Mouse (Mus musculus) urinary bladder, postnatal 36 days (tissue): ENCODE measurements at regions not wholly inside any gene's neighbourhood (a gene's known extent, or its start where the extent isn't known, plus 50 kb on each side); places are given as distances from the start of the nearest gene placed in this dataset.

Source experiments
- DNase-seq, 2 experiments: peaks; one replicate each; pipeline ENCODE4 v3.0.0; 2022; ENCODE audit warnings: low spot score in 2 of 2, mixed read lengths in 1 of 2

DNA sequence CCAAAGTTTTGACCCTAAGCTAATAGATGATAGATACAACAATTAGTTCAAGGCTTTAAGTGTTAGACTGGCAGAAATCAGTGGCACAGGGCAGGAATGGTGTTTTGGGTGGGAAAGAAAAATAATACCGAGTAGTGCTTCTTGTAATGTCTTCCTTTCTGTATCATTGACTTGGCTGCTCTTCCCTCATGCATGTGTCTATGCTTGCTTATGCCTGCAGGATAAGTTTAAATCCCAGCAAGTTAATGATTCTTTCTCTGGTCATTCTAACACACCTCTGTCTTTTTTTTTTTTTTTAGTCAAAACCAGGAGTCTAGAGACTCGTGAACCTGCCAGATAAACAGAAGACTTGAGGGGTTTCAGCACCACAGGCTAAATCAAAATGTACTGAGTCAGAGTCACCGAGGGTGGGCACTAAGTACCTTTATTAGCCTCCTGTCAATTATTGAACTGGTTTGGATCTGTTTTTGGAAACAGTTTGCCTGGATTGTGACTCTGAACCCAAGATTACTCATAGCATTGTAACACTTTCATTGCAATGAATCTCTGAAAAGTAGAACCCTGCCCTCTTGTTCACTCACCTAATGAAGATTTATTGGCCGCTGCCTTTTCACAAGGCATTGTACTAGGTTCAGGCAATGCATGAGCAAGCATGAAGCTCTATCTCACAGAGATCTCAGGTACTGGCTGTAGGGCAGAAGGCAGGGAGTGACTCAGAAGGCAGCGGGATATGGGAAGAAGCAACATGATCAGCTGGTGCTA, 374.8 kb upstream of the A1bg start:
- DNase-seq = no peak

DNA sequence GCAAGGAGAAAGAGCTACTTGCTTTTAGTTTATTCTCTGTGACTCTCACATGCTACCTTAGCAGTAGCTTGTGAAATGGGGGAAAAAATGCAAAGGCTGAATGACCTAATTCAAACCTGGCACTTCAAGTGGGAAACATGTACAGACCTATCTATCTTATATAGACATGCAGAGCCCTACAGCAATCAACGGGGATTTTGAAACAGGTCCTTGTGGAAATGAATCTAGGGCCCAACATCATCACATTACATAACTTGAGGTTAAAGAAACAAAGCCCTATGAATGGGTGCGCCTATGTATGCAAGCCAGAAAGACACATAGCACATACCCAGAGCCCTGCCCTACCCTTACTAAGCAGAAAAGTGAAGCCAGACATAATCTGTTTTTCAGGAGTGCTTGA, 371.8 kb upstream of the A1bg start:
- no peak for DNase-seq

- DNase-seq = no peak
Observed at GRCm38 (mm10) chr15:61294131-61294530, 371.3 kb upstream of the A1bg start.

DNA sequence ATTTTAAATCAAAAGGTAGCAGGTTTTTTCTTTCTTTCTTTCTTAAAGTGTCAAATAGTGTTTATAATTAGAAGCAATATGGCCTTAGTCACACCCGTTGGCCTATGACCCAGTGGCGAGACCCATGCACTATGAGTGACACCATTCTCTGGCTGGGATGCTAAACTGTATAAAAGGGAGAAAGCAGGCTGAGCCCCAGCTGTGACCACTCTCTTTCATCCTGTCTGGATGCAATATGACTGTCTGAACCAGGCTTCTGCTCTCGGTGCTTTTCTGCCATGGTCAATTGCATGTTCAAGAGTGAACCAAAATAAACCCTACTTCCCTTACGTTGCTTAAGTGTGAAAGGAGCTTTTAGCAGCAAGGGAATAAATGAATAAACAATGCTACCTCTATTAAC, 346.0 kb upstream of the A1bg start:
- no peak for DNase-seq

DNA sequence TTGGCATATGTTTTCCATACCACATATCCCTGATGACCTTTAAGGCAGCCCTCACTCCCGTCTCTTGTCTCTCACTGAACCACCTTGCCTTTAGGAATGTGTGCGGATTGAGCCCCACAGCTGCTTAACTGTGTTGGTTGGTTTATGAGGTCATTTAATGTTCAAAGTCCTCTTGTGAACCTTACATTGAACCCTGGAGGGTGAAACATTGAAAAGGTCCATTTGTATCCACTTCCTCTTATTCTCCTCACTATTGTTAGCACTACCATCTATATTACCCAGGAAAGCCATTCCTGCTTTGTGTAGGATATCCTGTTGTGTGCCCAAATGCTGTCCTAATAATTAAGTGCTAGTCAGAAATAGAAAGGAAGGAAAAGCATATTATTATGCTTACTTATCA, 336.2 kb upstream of the A1bg start:
- no peak for DNase-seq

DNA sequence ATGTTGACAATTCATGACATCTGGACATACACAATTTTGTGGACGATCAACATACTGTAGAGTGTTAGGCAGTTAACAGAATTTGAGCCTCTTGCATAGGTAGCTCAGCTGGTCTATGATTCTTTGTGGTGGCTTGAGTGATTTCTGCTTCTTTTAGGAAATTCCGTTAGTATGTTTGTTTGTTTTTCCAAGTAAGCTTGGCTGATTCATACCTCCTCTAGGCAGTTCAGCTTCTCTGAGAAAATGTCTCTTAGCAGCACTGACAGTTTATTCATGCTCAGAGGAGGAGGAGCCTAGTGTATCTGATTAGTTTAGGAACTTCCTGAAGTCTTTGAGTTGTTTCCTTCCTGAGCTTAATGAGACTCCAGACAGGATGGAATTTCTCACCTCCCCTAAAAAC, 321.7 kb upstream of the A1bg start:
- no peak for DNase-seq

- DNase-seq = no peak
Observed at GRCm38 (mm10) chr15:61242161-61242681, 319.4 kb upstream of the A1bg start.

- no peak for DNase-seq
Observed at GRCm38 (mm10) chr15:61241741-61242140, 318.9 kb upstream of the A1bg start.

DNA sequence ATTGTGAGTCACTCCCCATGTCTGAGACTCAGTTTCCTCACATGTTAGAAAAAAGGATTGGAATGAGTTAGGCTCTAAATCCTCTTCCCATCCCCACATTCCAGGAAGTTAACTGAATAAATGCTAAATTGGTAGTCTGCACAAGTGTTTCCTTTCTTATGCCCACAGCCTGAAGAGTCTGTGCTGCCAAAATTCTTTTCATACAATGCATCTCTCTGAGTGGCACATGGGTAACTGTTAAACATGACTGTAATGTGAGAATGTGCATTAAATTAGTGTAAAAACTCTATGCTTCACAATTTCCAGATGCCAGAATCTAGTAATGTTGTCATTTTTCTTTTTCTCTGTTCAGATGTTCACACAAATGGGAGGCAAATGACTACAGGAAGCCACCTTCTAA, 317.5 kb upstream of the A1bg start:
- DNase-seq = no peak

- no peak for DNase-seq
Observed at GRCm38 (mm10) chr15:61239414-61239813, 316.6 kb upstream of the A1bg start.

DNA sequence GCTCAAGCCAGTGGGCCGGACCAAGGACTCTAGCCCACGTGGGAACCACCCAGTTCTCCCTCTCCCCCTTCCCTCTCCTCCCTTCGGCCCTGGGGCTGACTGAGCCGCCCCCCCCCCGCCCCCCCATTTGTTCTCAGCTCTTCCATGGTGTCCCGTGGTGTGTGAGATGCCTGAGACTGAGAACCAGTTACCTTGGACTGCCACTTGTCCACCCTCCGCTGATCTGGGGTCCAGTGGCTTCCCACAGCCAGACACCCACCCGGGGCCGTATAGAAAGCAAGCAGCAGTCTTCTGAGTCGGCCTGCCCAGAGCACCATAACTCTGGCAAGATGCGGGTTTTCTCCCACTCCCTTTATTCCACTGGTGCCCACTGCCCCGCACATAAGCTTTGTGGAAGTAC, 316.2 kb upstream of the A1bg start:
- no peak for DNase-seq

GRCm38 (mm10) chr15:61229579-61229978, 306.8 kb upstream of the A1bg start:
- no peak for DNase-seq

GRCm38 (mm10) chr15:61222923-61223322, 300.1 kb upstream of the A1bg start:
- no peak for DNase-seq

DNA sequence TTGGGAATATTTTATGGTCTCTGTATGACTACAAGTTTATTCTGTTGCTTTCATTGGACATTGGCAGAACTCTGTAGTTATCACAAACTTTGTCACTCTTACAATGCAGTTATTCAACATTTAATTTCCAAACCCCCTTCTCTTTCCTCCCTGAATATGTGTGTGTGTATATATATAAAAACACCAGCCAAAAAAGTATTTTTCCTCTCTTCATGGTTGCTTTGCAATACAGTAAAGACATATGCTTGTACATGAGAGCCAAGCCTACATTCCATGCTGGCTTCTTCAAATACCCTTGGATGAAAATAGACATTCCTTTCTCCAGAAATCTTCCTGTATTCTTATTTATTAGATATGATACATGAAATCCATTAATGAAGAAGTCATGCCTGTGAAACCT, 287.3 kb upstream of the A1bg start:
- no peak for DNase-seq

DNA sequence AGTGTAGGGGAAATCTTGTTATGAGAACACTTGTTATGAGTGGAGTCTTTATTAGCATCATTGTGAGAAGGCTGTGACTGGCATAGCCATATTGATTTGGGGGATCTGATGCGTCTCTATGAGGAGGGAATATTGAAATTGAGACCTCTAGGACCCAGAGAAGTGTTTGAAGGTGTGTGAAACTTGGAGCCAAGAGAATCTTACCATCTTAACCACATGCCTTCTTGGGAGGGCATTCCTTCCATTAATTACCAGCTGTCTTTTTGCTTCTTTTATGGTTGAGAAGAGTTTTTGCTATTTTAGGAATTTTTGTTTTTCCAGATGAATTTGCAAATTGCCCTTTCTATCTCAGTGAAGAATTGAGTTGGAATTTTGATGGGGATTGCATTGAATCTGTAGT, 267.2 kb upstream of the A1bg start:
- no peak for DNase-seq

GRCm38 (mm10) chr15:61189481-61189880, 266.7 kb upstream of the A1bg start:
- DNase-seq = no peak

DNA sequence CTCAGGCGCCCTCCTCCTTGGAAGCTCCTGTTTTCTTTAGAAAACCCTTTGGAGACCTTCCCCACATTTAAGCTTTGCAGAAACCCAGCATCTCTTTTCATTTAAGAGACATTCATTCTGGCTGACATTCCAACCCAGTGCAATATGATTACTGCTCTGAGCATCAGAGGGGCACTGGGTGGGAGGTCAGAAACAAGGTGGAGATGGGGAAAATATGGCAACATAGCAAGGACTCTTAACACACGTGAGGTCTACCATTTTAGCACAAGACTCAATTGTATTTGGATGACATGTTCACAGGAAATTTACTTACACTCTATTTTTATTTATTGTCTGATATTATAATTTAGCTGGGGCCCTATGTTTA, 261.8 kb upstream of the A1bg start:
- DNase-seq = no peak

DNA sequence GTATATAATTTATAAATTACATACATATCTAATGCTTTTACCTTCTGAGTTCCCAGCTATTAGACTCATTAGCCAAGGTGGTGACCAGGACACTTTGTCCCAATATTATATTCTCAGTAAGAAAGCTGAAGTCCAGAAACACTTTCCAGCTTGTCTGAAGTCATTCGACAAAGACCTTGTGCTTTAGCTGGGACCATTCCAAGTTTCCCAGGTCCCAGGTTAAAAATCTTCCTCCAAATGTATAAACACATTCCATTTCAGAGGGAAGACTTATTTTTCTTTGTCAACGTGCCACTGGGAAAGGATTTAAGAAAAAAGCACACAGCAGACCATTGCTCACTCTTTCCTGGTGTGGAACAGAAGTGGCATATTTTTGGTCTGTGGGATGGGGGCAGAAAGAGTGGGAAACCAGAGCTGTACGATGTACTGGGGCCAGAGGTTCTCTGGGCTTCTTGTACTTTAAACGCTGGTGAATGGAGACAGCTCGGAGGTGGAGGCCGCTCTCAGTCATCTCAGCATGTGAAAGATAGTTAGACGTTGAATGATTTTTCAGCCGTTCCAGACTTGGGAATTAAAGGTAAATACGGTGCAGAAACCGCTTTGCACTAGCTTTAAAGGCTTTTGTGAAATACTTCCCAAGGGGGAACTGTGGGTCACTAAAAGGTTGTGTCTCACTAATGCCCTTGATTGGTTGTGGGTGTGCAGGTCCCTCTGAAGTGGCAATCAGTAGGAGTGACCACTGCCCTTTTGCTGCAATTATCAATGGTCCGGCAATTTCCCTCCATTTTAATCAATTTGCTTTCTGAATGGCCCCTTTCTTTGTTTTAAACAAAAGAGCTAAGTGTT, 261.2 kb upstream of the A1bg start:
- DNase-seq = no peak

GRCm38 (mm10) chr15:61183291-61183690, 260.5 kb upstream of the A1bg start:
- no peak for DNase-seq

- DNase-seq = no peak
Observed at GRCm38 (mm10) chr15:61168842-61169416, 246.1 kb upstream of the A1bg start.

DNA sequence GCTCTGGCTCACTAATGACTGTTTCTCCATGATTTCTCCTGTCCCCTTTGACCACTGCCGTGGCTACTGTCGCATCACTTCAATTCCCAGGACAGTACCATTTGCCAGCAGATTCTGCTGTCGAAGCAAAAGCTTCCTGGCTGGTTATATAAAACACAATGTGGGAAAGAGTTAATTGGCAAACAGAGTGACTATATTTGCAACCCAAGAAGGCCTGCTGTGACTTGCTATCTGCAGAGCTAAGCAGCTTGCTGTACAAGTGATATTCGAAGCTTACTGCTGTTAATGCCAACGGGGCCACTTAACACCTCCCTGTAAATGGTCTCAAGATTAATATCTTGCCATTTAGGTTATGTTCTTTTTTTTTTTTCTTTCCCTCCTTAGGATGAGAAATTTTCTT, 242.2 kb upstream of the A1bg start:
- DNase-seq = no peak

DNA sequence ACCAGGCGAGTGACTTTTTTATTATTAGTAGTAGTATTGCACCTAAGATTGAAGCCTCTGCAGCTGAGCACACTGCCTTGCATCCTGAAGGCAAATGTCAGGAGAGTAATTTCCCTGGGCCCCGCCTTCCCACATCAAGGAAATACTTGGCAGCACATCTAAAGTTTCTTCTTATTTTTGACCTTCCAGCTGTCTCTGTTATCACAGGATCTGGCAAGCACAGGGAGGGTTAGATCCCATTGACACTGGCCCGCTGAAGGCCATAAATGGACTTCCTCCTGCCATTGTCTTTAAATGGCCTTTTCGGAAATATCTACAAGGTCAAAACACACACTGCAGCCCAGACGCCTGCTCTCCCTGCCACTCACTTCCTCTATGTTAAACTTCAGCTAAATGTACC, 238.6 kb upstream of the A1bg start:
- DNase-seq = no peak

DNA sequence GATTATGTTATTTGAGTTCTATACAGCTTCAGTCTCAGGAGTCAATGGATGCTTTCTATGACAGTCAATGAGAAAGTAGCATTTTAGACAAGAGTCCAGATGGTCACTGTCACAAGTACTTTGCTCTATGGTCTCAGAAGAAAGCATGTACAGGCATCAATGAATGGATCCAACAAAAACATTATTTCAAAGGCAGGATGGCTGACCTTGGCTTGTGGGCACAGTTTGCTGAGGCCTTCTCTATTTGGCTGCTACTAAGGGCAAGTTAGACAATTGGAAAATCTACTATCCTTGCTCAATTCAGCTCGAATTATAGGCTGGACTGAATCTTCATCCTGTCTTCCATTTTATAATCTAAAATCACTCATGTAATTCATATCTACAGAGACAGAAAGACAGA, 237.9 kb upstream of the A1bg start:
- DNase-seq = no peak
